Mouse (Mus musculus): ENCODE data around the gene Cdkn2c.

The Cdkn2c gene

GRCm38 (mm10) chr4:109657021-109657850 is 9.8 kb downstream of the Cdkn2c start:
- peak; percentile 37 for DNase-seq

GRCm38 (mm10) chr4:109656301-109656700 is 10.7 kb downstream of the Cdkn2c start:
- DNase-seq = no peak

GRCm38 (mm10) chr4:109655738-109656137 is 11.3 kb downstream of the Cdkn2c start:
- DNase-seq = no peak

GRCm38 (mm10) chr4:109654701-109655100 is 12.3 kb downstream of the Cdkn2c start:
- no peak for DNase-seq

GRCm38 (mm10) chr4:109653251-109653650 is 13.7 kb downstream of the Cdkn2c start:
- DNase-seq = no peak

GRCm38 (mm10) chr4:109649331-109649730 is 17.7 kb downstream of the Cdkn2c start:
- no peak for DNase-seq

- DNase-seq = no peak
These were observed 19.7 kb downstream of the Cdkn2c start for GRCm38 (mm10) chr4:109647281-109647680.

- DNase-seq = no peak
These were observed 25.5 kb downstream of the Cdkn2c start for GRCm38 (mm10) chr4:109641451-109641850.

GRCm38 (mm10) chr4:109640141-109640540 is 26.8 kb downstream of the Cdkn2c start:
- no peak for DNase-seq

- DNase-seq = no peak
These were observed 27.6 kb downstream of the Cdkn2c start for GRCm38 (mm10) chr4:109639356-109639755.

GRCm38 (mm10) chr4:109634971-109635370 is 32.0 kb downstream of the Cdkn2c start:
- no peak for DNase-seq

GRCm38 (mm10) chr4:109631029-109631428 is 36.0 kb downstream of the Cdkn2c start:
- no peak for DNase-seq

- no peak for DNase-seq
These were observed 36.8 kb downstream of the Cdkn2c start for GRCm38 (mm10) chr4:109630215-109630614.

- no peak for DNase-seq
These were observed 54.4 kb downstream of the Cdkn2c start for GRCm38 (mm10) chr4:109612596-109612995.
